Mouse (Mus musculus): ENCODE data around the gene Magi1.
"Not testable (repeated sequence)": the region's sequence is repeated elsewhere in the genome, so short reads cannot be mapped to it uniquely, and the experiment has no call there.

The Magi1 gene

GRCm38 (mm10) chr6:93657187-93657974 is 626.3 kb downstream of the Magi1 start:
- peak in 1 of 2 experiments; percentile 62 for DNase-seq (ENCODE audit: low spot score in 2 of 2)

- DNase-seq (ENCODE audit: low spot score in 2 of 2) = peak in 1 of 2 experiments; percentile 15
These were observed 635.0 kb downstream of the Magi1 start for GRCm38 (mm10) chr6:93648581-93649230.

GRCm38 (mm10) chr6:93629735-93630291 is 653.9 kb downstream of the Magi1 start:
- DNase-seq (ENCODE audit: low spot score in 2 of 2) = not testable (repeated sequence)

GRCm38 (mm10) chr6:93627200-93627599 is 656.5 kb downstream of the Magi1 start:
- no peak for DNase-seq (ENCODE audit: low spot score in 2 of 2)

Measured in left cerebral cortex, adult 9 months (tissue).